Mouse (Mus musculus) kidney, adult 2 months (tissue): Measurements from ENCODE around the gene Arfrp1.

Experiments
- CTCF ChIP-seq: fragments of 200-500 bp; conservative IDR thresholded peaks from 2 replicates; pipeline ENCODE4 v1.5.1; 2011; ENCODE audit warnings: low read depth, mild to moderate bottlenecking, control low read depth, low read length, moderate library complexity, mixed read lengths; ENCODE audit not compliant: insufficient read depth, insufficient read length
- POLR2A ChIP-seq: fragments of 200-500 bp; IDR thresholded peaks from one replicate; pipeline ENCODE4 v1.6.1; 2011; ENCODE audit warnings: low read depth, low read length, control low read depth

GRCm38 (mm10) chr2:181377230-181377629, 12.0 kb upstream of the Arfrp1 start:
- TF ChIP-seq POLR2A (no peak), CTCF (no peak)
